Mouse (Mus musculus): Measurements from ENCODE around the gene Slc5a3.
"Not testable (repeated sequence)": the region's sequence is repeated elsewhere in the genome, so short reads cannot be mapped to it uniquely, and the experiment has no call there.

Gene Slc5a3

GRCm38 (mm10) chr16:92064801-92065200 is 6.7 kb downstream of the Slc5a3 start:
- no peak for DNase-seq

- no peak for DNase-seq
These were observed 12.2 kb downstream of the Slc5a3 start for GRCm38 (mm10) chr16:92070338-92070737.

- DNase-seq = no peak
These were observed 18.7 kb downstream of the Slc5a3 start for GRCm38 (mm10) chr16:92076797-92077196.

- DNase-seq = no peak
These were observed 25.8 kb downstream of the Slc5a3 start for GRCm38 (mm10) chr16:92083771-92084453.

DNA sequence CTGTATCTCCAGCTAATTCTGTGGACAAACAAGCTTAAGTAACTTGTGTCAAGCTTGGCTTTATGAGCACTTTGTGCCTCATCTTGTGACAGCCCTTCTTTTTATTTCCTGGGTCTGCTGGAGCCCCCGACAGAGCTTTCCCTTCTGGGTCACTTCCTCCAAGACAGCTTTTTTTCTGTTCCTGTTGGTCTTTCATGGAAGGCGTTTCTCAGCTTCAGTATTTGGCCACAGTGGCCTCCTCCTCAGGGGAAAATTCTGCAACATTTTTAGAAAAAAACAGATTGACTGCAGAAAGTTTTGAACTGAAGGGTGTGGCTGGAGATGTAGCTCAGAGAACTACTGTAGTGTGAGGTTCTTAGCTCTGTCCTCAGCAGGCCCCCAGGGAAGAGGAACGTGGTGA is 31.1 kb downstream of the Slc5a3 start:
- DNase-seq = no peak

DNA sequence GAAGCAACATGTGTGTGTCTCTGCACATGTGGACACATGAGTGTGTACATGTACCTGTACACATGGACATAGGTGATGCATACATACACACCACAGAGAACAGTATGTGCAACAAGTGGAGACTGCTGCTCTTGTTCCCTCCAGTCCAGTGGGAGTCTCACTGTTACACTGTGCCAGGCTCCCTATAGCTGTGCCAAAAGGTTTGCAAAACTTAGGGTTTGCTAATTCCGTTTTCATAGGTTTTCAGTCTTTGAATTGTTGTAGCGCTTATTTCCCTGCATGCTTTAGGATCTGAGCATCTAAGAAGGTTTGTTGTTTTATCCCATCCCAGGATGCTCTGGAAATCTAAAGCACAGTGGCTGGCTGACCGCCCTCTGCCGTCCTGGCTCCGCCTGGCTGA is 33.8 kb downstream of the Slc5a3 start:
- DNase-seq = no peak

- no peak for DNase-seq
These were observed 40.4 kb downstream of the Slc5a3 start for GRCm38 (mm10) chr16:92098351-92099051.

- DNase-seq = no peak
These were observed 41.5 kb downstream of the Slc5a3 start for GRCm38 (mm10) chr16:92099598-92099997.

DNA sequence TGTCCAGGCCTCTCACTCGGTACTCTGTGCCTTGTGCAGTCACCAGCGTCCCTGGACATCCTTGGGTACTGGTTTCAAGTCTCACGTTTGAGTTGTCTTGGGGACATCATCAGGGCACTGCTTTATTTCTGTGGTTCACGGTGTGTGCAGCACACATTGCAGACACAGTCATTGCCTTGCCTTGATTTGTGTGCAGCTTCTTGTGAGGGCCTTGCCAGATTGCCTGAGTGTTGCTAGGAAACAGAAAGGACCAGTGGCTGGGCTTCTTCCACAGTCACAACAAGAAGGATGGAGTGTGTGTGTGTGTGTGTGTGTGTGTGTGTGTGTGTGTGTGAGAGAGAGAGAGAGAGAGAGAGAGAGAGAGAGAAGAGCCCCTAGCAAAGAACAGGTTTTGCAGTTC is 42.0 kb downstream of the Slc5a3 start:
- DNase-seq = no peak

DNA sequence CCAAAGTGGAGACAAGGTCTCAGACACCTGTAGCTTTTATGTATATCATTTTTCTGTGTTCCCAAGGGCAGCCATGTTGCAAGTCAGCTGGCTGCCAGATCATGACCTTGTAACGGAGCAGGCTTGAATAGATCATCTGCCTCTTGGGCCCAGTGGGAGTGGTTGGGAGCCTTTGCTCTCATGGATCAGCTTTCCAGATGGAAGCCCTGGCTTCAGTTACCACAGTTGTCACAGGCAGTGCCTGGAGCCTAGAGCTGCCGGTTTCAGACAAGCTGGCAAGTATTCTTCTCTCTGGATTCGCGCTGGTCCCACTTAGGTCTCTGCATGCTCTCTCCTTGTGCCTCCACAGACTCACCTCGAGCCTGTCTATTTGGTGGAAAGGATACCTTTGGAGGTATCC is 44.0 kb downstream of the Slc5a3 start:
- no peak for DNase-seq

DNA sequence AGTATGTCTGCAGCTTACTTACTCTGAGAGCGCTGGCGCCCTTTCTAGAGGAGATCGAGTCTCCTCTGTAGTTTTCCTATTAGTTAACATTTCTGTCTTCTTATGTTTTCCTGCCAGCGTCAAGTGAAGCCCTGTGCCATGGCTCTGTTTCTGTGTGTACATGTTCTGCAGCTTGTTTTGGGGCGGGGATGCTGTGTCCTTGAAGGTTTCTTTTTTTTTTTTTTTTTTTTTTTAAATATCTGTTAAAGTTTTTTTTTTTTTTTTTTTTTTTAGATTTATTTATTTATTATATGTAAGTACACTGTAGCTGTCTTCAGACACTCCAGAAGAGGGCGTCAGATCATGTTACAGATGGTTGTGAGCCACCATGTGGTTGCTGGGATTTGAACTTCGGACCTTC is 44.8 kb downstream of the Slc5a3 start:
- not testable (repeated sequence) for DNase-seq

DNA sequence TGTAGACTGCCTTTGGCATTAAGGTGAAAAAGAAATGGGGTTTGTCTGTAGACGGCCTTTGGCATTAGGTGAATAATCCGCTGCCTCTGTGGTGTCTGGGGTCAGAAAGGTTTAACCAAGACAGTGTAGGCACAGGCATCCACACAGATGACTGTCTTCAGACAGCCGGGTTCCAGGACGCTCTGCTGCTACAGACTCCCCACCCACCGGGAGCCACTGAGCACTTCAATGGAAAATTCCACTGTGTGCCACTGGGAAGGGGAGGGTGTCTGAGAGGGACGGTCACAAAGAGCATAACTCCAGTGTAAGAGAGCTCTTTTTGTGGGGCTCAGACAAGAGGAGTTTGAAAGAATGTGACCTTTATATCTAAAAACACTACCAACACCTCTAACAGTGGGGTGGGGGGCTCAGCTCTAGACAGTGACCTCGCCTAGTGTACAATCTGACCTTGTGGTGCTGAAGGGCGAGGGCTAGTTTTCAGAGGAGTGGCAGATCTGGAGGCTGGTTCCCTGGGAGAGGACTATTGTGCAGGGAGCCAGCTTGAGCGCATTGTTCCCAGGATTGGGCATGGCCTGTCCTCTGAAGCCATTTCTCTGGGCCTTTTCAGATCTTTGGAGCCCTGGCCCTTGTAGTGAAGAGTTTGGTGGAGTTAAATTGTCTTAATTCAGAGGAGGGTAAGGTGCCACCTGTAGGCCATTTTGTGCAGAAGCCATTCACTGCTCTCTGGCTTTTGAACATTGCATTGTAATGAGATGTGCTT is 45.6 kb downstream of the Slc5a3 start:
- no peak for DNase-seq

DNA sequence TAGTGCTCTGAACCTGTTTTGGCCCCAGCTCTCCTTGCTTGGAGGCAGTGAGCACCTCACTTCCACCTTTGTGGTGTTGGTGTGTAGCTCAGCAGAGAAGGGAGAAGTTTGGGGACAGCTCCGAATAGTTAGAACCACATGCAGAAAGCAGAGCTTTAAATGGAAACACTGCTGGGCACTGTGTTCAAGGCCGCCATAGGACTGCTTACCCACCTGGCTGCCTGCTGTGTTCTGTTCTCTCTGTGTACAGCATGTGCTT is 46.1 kb downstream of the Slc5a3 start:
- DNase-seq = no peak

DNA sequence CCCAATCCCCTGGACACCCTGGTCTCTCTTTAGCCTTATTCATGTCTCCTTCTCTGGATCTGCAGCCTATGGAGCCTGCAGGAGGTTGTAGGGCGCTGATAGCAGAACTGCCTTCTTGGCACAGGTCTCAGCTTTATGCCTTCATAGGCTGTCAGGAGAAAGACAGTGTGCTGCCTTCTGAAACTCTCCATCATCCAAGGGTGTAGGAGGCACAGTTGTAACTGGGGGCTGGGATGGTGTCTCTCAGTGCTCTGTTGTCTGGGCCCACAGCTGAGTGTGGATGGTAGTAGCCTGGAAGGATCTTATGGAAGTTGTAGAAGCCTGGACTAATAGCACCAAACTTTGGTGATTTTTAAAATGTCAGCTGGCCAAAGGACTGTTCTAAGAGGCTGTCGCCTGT is 46.8 kb downstream of the Slc5a3 start:
- DNase-seq = no peak

DNA sequence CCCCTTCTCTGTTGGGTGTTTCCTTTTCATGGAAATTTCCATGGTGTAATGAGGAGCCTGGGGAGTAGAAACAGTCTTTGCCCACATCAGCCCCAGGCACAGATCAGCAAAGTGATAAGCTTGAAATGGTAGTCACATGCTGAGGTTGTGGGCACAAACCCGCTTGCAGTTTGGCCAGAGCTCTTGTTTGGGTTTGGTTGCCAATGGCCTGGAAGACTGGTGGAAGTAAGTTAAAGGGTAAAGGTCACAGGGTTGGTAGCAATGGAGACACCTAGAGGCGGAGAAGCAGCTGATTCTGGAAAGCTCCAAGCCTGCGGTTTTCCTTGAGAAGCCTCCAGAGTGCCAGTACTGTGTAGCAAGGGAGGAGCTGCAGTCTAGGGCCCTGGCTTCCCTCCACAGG is 47.5 kb downstream of the Slc5a3 start:
- no peak for DNase-seq

DNA sequence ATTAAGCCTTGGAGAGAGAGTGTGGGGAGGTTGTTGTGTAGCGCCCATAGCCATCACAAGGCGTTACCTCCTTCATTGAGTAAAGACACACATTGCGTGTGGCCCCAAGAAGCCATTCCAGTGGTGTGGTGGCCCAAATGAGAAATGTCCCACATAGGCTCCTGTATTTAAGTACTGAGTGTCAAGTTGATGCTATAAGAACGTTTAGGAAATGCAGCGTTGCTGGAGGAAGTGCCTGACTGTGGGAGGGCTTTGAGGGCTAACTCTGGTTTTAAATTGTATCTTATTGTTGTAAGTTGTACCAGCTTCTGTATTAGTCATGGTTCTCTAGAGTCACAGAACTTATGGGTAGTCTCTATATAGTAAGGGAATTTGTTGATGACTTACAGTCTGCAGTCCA is 49.2 kb downstream of the Slc5a3 start:
- DNase-seq = no peak

- no peak for DNase-seq
These were observed 56.7 kb downstream of the Slc5a3 start for GRCm38 (mm10) chr16:92114706-92115241.

DNA sequence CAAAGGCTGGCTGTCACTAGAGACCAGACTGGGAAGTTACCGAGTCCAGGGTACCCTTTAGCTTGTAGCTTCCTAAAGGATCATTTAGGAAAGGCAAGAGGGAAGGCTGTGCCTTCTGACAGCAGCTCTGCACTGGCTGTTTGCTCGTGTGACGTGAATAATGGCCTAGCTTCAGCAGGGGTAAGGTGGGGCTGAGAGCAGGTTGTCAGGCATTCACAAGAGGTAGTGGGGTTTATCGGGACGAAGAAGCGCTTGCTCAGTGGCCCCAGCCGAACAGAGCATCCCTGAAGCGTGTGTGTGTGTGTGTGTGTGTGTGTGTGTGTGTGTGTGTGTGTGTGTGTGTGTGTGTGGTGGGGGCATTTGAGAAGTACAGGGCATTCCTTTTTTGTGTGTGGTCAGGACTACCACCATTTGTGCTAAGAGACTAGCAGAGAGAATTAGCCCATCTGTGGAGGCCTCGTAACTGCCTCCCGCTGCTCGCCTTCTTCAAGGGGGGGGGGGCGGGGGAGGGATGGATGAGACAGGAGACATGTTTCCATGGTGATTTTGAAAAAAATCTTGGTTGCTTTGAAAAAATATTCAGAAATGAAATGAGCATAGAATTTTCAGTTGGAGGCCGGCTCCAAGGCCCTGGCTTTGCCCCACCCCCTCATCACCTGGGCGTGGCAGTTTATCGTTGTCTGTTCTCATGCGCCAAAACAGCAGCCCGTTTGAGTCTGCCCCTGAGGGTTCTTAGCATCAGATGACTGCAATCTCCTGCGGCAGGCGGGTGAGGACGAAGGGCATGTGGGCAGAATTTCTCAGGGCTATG is 57.7 kb downstream of the Slc5a3 start:
- DNase-seq = peak; percentile 63

DNA sequence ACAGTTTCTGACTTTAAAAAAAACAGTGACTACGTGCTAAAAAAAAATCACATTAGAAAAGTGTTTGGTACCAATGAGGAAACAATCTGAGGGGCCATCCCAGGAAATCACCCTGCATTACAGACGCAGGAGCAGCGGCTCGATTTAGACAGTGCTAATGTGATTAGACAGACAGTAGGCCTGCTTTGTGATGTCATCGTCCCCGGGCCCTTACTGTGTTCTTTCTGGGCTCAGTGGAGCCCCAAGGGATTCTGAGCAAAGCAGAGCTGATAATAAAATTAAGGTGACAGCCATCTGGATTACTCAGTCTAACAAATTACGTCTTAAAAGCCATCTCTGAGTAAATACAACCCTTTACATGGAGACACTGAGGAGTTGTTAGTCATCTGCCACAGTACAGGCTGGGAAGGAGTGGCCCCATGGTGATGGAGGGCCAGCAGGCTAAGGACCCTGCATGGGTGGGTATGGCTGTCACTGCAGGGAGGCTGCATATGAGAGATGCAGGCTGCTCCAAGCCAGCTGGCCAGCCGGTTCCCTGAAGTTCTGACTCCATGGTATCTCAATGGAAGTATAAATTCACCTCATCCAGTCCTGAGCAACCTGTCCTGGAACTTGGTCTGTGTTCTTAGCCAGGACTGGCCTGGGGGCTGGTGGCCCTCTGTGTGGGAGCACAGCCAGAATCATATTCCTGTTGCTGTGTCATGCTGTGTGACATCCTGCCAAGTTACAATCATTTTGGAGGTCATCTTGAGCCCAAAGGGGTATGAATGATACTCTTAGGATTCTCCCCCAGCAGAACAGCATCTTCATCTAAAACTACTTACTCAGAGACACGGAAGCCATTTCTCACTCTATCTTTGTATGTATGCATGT is 59.5 kb downstream of the Slc5a3 start:
- DNase-seq = no peak

DNA sequence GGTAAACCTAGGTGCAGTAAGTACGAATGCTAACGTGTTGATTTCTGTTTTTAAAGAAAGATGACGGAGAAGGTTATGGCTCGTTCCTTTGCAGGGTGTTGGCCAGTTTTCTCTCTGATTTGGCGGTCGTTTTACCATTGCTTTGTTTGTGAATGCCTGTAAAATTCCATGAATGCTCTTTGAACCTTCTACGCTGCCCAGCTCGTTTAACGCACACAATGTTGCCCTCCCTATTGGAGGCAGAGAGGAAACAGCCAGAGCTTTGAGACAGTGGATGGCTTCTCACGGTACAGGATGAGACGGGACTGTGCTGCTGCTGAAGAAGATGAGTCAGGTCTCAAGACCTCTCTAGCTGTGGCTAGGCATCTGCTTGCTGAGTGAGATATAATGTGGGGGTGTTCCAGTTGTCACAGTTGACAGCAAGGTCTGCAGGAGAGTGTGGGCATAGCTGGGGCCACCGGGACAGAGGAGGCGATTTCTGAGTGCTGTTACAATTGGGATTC is 60.9 kb downstream of the Slc5a3 start:
- DNase-seq = no peak

DNA sequence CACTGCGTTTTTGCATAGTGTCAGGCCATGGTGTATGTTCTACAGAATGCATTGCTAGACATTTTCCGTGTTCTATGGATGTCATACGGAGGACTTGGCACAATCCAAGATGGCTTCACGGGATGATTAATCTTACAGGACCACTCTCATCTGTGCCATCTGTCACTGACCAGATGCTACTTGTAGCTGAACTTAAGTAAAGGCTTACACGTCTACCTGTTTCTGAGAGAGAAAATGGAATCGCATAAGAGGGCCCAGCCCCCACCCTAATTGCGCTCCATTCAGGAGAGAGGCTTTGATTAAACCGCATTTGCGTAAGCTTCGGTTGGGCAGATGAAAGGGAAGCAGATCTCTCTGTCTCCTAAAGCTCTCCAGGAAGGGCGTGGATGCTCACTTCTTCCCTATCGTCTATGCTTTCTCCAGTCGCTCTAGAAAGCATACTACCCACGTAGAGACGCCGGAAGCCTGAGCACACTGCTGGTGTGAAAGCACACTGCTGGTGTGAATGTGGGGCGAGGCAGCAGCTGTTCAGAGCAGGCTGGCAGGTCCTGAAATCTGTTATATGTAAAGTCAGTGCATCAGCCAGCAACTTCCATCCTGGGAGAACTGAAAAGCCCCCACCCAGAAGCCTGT is 62.9 kb downstream of the Slc5a3 start:
- DNase-seq = no peak
